Mouse (Mus musculus): ENCODE results near the gene Trnau1ap. TPM values are rescaled to one million over a fixed set of nuclear protein-coding genes. Genes with fewer than 3 reads are reported as not detected.
A peak's percentile ranks its signal among the peaks of the same experiment; 100 is the strongest.
"Not testable (repeated sequence)": the region's sequence is repeated elsewhere in the genome, so short reads cannot be mapped to it uniquely, and the experiment has no call there.

Trnau1ap gene
- total RNA-seq, 1 experiment from 2014 or later = 43.7 TPM

DNA sequence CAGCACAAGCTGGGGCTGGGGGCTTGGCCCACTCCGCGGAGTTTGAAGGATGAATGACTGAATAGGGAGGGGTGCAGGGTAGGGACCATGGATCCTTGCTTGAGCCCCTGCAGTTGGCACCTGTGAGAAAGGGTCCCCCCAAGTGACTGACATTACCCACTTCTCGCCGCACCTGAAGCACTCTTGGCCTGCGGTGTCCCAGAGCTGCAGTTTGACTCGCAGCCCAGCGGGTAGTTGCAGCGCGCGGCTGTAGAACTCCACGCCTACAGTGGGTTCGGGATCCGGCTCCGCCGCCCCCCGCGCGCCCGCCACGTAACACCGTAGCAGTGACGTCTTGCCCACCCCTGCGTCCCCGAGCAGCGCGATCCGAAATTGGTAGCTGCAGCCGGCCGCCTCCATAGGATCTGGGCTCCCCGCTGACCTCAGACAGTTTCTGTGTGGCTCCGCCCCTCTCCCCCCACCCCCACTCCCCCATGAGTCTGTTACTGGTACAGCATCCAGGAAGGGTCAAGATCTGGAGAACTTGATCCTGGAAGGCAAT is 26.3 kb downstream of the Trnau1ap start, which contains the start of gene Rab42:
Gene Rab42, minus strand, starts transcription at position 447 of the 541 bp plus-strand sequence.
- peak; percentile 78 for ATAC-seq (replicated peaks; ENCODE audit: low read depth, poor library complexity, severe bottlenecking)

GRCm38 (mm10) chr4:132301965-132302938 is 27.1 kb downstream of the Trnau1ap start:
- ATAC-seq (replicated peaks; ENCODE audit: low read depth, poor library complexity, severe bottlenecking) = no peak; the same call in 1 of the 2 replicates

- no peak for ATAC-seq (replicated peaks; ENCODE audit: low read depth, poor library complexity, severe bottlenecking)
Measured at GRCm38 (mm10) chr4:132301486-132301885, 27.9 kb downstream of the Trnau1ap start.

DNA sequence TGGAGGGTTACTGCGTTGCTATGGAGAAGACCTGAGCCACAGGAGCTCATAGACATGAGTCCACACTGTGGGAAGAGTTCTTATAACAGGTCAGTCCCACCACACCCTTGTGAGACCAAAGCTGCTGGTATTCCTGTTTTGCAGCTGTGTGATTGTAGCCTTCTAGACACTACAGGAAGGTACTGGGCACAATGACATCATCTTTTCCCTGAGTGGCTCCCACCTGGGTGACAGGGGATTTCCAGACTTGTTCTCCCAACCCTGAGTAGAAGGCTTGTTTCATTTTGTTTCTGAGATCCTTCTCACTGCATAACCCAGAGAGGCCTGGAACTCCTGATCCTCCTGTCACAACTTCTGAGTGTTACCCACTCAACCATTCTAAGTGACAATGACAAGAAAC is 29.5 kb downstream of the Trnau1ap start:
- no peak for ATAC-seq (replicated peaks; ENCODE audit: low read depth, poor library complexity, severe bottlenecking)

GRCm38 (mm10) chr4:132295696-132296390 is 33.5 kb downstream of the Trnau1ap start:
- ATAC-seq (replicated peaks; ENCODE audit: low read depth, poor library complexity, severe bottlenecking) = 0 out of 2 replicates have a peak, but pooled peaks have one; percentile 27

DNA sequence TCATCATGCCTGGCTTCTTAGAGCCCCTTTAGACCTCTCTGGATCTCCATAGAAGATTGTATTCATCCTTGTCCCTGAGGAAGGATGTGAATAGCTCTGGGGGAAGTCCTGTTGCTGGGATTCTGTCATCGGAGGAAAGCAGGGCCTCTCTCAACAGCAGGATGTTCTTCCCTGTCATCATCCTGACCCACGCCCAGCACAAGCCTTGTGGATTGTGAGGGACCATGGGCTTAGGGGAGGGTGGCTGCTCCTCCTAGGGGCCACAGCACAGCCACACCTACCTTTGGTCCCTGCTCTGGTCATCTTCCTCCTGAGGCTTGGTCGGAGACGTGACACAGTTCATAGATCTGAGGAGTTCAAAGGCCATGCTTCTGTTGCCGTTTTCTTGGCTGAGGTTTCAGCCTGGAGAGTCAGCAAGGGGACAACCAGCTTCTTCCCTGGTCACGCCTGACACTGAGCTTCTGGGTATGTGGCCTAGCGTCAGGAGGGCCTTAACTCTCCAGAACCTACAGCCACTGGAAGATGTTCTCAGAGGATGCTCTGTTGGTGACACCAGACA is 35.6 kb downstream of the Trnau1ap start:
- ATAC-seq (replicated peaks; ENCODE audit: low read depth, poor library complexity, severe bottlenecking) = no peak

GRCm38 (mm10) chr4:132292988-132293387 is 36.4 kb downstream of the Trnau1ap start:
- ATAC-seq (replicated peaks; ENCODE audit: low read depth, poor library complexity, severe bottlenecking) = no peak; the same call in 1 of the 2 replicates

GRCm38 (mm10) chr4:132291624-132292335 is 37.6 kb downstream of the Trnau1ap start:
- no peak for ATAC-seq (replicated peaks; ENCODE audit: low read depth, poor library complexity, severe bottlenecking)

DNA sequence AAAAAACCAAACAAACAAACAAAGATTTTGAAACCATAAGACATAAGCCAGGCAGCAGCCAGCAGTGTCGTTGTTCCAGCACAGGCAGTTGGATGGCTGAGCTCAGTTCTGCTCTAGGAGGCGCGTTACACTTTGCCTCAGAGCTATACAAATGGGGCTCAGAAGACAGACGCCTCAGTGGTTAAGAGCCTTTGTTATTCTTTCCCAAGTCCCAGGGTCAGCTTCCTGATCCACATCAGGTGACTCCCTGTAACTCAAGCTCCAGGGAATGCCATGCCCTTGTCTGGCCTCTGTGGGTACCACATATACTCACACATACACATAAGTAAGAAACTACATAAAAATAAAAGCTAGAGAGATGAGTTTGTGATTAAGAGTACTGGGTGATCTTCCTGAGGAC is 38.3 kb downstream of the Trnau1ap start:
- no peak for ATAC-seq (replicated peaks; ENCODE audit: low read depth, poor library complexity, severe bottlenecking)

GRCm38 (mm10) chr4:132288840-132289239 is 40.5 kb downstream of the Trnau1ap start:
- ATAC-seq (replicated peaks; ENCODE audit: low read depth, poor library complexity, severe bottlenecking) = not testable (repeated sequence)

DNA sequence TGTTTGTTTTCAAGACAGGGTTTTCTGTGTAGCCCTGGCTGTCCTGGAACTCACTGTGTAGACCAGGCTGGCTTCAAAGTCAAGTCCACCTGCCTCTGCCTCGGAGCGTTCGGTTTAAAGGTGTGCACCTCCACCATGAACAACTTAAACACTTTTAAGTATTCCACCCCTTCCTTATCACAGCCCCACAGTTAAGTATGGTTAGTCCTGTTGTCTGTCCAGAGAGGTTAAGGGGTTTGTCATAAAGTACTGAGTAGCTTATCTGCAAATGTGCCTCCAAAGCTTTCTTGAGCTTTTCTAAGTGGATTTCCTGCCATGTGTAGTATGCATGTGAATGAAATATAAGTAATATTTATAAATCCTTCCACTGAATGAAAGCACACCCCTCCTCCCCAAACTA is 53.4 kb downstream of the Trnau1ap start:
- no peak for ATAC-seq (replicated peaks; ENCODE audit: low read depth, poor library complexity, severe bottlenecking)

DNA sequence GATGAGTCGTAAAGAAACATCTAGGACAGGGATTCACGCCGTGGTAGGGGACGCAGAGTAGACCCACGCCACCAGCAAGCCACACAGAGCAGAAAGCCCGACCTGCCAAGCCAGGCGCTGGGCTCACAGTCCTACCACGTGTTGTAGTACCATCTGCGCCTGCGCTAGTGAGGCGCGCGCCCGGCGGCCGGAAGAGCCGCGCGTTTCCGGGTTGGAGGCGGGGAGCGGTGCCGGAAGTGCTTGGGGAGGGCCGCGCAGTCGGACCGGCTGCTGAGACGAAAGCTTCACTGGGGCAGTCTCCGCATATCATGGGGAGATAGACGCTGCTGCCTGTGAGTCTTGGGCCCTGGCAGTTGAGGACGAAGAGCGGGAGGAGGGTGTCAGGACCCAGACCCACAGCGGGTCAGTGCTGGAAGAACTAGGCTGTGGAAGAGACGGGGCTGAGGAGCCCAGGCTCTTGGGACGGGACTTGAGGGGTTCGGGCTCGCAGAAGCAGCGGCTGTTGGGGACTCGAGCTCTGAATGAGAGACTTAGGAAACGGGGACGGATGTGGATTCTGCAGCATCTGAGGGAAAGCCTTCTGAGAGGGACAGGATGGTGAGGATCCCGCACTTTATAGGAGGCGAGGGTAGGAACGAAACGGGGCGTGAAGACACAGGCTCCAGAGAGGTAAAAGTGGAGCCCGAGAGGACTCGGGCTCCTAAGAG is 55.0 kb downstream of the Trnau1ap start, which contains the start of gene Taf12:
Gene Taf12, plus strand, starts transcription at position 220 of the 707 bp plus-strand sequence.
- ATAC-seq (replicated peaks; ENCODE audit: low read depth, poor library complexity, severe bottlenecking) = peak; percentile 58

DNA sequence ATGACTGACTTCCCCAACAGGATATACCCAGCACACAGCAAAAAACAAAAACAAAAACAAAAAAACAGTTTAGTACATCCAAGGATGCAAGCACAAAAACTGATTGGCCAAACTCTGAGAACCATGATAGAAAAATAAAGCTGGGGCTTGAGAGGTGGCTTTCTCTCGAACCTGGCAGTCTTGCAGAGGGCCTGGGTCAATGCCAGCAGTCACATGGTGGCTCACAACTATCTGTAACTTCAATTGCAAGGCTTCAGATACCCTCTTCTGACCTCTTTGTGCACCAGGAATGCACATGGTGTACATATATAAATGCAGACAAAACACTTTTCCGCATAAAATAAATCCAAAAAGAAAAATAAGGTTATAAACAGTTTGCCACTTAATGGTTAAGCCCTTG is 56.2 kb downstream of the Trnau1ap start:
- ATAC-seq (replicated peaks; ENCODE audit: low read depth, poor library complexity, severe bottlenecking) = no peak

DNA sequence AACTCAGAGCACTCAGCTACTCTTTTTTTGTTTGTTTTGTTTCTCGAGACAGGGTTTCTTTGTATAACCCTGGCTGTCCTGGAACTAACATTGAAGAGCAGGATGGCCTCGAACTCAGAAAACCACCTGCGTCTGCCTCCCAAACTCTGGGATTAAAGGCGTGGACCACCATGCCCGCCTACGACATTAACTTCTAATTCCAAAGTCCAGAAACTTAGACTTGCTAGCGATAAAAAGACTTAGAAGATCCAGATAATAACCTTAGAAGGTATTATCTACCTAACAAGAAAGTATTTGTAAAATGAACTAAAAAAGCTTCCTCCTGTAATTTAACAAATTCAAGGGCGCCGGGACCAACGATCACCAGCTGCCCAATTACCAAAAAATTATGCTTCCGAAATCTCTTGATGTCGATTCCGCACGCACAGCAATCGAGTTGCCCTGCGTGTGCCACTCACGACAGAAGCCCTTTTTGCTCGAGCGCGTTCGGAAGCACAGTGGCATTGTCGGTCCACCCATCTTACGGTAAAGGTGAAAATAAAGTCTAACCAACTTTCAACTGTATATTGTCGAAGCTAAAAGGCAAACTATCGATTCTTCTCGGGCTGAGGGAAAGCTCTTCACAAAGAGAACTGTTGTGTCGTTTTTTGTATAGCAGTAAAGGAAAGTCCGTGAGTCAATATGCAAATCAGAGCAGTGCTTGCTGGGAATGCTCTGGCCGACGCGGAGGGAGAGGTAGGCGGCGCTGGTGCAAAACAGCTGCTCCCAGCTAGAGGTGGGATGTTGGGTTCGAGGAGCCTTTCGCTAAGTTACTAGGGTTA is 59.4 kb downstream of the Trnau1ap start:
- ATAC-seq (replicated peaks; ENCODE audit: low read depth, poor library complexity, severe bottlenecking) = peak; percentile 76

GRCm38 (mm10) chr4:132268871-132269739 is 60.2 kb downstream of the Trnau1ap start:
- ATAC-seq (replicated peaks; ENCODE audit: low read depth, poor library complexity, severe bottlenecking) = peak; percentile 48

GRCm38 (mm10) chr4:132266835-132267349 is 62.4 kb downstream of the Trnau1ap start:
- ATAC-seq (replicated peaks; ENCODE audit: low read depth, poor library complexity, severe bottlenecking) = no peak

DNA sequence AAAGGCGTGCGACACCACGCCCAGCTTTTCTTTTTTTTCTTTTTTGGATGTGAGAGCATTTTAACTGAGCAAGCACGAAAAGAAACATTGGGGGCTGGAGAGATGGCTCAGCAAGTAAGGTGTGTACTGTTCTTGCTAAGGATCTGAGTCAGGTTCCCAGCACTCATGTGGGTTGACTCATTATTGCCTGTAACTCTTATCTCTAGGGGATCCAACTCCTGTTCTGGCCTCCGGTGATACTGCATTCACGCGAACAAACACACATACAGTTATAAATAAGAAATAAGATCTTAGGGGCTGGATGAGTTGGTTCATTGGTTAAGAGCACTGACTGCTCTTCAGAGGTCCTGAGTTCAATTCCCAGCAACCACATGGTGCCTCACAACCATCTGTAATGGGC is 66.0 kb downstream of the Trnau1ap start:
- no peak for ATAC-seq (replicated peaks; ENCODE audit: low read depth, poor library complexity, severe bottlenecking)
